Mouse (Mus musculus) splenic B cell, adult 2 months (primary cell): Measurements from ENCODE around the gene Tcte2.

Experiments
- DNase-seq: peaks from one replicate; pipeline ENCODE4 v3.0.0-alpha.2; 2011; ENCODE audit warnings: low read depth, low spot score
- H3K27me3 ChIP-seq: 2 replicates; pipeline ENCODE4 v1.6.1; 2012; ENCODE audit warnings: mild to moderate bottlenecking, low read length, moderate library complexity, mixed read lengths; ENCODE audit not compliant: control insufficient read depth, poor library complexity, insufficient read depth, severe bottlenecking
- H3K36me3 ChIP-seq: 2 replicates; pipeline ENCODE4 v1.6.1; 2012; ENCODE audit warnings: mild to moderate bottlenecking, low read length, moderate library complexity, mixed read lengths; ENCODE audit not compliant: control insufficient read depth, poor library complexity, insufficient read depth, severe bottlenecking

Tcte2 gene

DNA sequence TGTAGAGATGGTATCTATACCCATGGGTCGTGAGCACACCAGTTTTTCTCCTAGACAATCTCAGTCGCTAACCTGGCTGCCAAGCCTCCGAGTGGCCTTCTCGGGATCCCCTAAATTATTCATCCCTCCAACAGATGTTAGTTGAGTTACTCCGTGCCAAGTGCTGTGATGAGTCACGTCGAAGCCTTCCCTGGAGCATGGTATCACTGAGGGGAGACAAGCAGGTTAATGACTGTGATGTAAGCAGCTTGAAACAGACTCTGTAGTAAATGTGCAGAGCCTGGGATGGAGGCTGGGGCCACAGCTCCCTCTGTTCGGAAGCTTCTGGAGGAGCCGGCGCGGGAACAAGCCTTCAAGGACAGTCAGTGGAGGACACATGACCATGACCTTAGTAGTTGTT lies 44.2 kb downstream of the Tcte2 start:
- DNase-seq, result no peak
- no peaks in the 10 kb centered on the region for H3K27me3 ChIP-seq
- no peaks in the 10 kb centered on the region for H3K36me3 ChIP-seq

DNA sequence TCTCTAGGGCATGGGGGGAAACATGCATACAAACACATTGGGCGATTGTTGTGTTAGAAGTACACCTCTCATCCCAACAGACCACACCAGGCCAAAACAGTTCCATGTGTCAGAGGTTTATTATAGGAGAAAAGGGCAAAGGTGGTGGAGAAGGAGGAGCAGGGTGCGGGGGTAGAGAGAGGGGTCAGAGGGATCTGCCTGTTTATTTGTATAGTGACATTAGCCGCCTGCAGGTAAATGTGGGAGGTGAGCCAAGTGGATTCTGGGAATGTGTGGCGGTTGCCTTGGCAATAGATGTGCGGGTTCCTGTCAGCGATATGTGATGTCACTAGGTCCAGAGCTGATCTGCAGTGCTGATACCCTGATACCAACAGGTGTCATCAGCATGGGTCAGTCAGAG lies 45.3 kb downstream of the Tcte2 start:
- DNase-seq, result no peak
- H3K36me3 ChIP-seq, result no peaks in the 10 kb centered on the region
- H3K27me3 ChIP-seq, result no peaks in the 10 kb centered on the region

DNA sequence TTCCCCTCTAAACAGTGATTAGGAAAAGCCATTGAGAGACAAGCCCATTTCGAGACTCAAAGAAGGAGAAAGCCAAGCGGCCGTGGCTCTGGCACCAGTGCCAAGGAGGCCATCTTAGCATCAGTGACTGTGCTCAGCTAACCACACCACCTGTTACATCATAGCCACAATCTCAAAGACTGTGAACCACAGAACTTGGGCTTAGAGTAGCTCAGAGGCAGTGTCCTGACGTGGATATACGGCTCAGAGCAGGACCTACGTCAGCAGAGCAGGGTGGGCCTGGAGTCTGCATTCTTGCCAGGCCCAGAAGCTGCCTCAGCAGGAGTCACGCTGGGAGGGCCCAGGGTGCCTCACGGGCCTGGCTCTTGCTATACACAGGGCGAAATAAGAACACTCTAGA lies 46.1 kb downstream of the Tcte2 start:
- no peaks in the 10 kb centered on the region for H3K36me3 ChIP-seq
- no peak for DNase-seq

DNA sequence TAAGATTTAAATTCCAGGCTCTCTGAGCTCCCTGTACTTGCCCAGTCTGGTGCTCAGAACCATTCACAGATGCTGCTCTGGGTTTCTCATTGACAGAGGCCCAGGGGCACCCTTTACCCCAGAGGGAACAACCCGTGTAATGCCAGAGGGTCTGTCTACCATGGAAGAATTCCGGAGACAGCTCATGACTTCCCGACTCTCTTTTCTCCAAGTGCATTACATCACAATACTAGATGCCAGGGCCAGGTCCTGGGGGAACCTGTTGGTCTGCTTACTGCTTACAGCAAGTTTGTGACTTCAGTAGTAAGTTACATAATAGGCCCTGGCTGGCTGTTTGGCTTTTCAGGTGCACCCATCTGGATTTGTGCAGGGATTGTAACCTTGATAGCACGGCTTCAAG lies 47.0 kb downstream of the Tcte2 start:
- H3K36me3 ChIP-seq, result no peaks in the 10 kb centered on the region
- DNase-seq, result no peak
- no peaks in the 10 kb centered on the region for H3K27me3 ChIP-seq

More for the DNA sequence above, 46.1 kb downstream of the Tcte2 start:
- no peaks in the 10 kb centered on the region for H3K27me3 ChIP-seq

DNA sequence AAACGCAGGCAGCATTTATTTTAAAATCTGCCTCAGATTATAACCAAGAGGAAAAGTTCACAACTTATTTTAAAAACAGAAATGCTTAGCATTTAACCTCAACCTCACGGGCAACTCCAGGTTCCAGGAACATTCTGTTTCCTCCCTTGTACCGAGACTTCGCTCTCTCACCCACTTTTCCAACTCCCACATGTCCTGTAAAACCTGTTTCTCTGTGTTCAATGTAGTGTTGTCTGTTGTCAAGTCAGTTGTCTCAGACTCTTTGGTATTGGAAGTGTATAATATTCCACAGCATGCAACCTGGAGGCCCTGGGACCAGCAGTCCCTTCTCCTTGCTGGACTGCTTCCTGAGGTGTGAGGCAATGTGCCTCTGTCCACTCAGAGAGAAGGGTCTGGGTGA lies 47.5 kb downstream of the Tcte2 start:
- DNase-seq, result no peak

DNA sequence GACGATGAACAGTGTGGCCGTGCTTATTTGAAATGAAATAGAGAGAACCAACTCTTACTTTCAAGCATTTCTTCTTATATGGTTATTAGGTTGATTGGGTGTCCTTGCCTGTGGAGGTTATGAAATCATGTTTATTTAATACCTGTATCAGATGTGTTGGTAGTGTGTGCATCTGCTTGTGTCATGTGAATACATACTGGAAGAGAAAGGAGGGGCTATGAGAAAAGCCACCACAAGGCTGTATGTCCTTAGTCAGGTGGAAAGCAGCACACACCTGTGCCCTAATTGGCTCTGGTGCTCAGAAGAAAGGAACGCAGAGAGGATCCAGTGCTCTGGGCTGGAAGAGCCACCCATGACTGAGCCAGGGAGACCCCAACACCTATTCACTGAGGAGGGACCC lies 49.1 kb downstream of the Tcte2 start:
- Histone ChIP-seq H3K27me3 (no peaks in the 10 kb centered on the region), H3K36me3 (no peaks in the 10 kb centered on the region)
- no peak for DNase-seq

More for the DNA sequence above, 47.5 kb downstream of the Tcte2 start:
- Histone ChIP-seq H3K36me3 (no peaks in the 10 kb centered on the region), H3K27me3 (no peaks in the 10 kb centered on the region)

DNA sequence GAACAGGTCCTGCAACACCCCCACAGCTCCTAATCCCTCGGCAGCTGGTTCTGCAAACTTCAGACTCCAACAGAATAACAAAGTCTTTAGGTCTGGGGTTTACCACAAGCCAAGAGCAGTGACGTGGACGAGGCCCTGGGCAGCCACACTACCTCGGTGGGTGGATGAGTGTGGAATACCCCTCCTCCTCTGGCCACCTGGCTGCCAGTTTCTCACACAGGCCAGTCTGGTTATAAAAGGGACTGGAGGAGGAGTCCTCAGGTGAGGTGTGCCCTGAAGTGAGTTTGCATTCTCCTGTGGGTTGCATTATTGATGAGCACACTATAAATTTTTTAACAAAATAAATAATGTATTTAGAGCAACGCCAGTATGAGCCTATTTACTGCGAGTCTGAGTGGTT lies 49.5 kb downstream of the Tcte2 start:
- no peak for DNase-seq
- H3K36me3 ChIP-seq, result no peaks in the 10 kb centered on the region
- H3K27me3 ChIP-seq, result no peaks in the 10 kb centered on the region

DNA sequence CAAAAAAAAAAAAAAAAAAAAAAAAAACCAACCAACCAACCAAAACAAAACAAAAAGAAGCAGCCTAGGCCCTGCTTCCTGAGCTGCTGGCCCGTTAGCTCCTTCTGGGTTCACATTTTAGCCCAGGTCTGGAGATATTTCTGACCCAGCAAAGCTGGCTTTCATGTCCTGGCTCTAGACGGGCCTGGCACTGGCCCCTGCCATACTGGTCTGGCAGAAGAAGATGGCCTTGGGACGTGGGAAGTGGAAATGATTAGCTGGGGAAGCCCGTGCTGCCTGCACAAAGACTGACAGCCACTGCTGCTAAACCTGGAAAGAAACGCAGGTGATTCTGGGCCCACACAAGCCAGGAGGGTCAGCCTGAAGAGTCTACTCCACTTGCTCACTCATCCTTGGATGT lies 50.5 kb downstream of the Tcte2 start:
- Histone ChIP-seq H3K27me3 (no peaks in the 10 kb centered on the region), H3K36me3 (no peaks in the 10 kb centered on the region)
- DNase-seq, result no peak

DNA sequence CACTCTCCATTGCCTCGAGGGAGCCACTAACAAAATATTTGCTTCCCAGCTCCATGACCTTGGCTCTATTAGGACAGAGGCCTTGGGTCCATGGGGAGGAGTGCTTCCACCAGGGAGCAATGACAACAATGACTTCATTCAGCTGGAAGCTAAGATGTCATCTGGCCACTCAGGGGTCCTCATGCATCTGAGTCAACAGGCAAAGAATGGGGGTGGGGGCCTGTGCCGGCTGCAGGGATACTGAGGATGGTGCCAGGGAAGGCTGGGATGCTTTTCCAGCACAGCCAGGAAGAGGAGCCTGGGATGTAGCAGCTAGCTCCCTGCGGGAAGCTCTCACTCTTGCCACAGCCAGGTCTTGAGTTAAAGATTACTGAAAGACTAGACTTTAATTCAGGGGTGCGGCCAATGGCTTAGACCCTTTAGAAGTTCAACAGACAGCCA lies 56.1 kb downstream of the Tcte2 start:
- H3K27me3 ChIP-seq, result no peaks in the 10 kb centered on the region
- no peak for DNase-seq
- no peaks in the 10 kb centered on the region for H3K36me3 ChIP-seq

DNA sequence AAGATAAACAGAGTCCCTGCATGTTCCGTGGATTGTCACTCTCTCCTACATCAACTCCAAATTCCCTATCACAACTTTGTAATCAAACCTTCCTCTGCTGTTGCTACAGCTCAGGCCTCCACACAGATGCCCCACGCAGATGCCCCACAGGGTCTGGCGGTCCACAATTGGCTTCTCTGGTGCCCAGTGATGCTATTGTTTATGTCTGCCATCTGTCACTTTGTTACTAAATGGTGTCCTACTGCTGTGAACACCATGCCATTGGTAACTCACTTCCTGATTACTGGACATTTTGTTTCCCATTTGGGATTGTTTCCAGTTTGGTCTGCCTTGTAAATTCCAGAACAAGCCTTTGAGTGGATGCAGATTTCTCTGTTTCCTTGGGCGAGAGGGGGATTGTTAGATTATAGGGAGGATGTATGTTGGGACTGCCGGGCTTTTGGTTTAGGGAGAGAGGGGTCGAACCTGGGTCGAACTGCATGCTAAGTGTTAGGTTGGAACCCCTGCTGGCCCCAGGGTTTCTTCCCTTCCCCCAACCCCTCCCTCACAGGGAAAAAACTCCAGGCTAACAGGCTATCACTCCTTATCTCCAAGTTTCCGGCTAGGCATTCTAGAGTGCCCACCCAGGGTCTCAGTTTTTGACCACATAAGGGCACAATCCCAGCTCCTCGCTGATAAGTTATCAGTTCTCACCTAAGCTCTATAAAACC lies 57.9 kb downstream of the Tcte2 start:
- no peak for DNase-seq
- no peaks in the 10 kb centered on the region for H3K27me3 ChIP-seq

DNA sequence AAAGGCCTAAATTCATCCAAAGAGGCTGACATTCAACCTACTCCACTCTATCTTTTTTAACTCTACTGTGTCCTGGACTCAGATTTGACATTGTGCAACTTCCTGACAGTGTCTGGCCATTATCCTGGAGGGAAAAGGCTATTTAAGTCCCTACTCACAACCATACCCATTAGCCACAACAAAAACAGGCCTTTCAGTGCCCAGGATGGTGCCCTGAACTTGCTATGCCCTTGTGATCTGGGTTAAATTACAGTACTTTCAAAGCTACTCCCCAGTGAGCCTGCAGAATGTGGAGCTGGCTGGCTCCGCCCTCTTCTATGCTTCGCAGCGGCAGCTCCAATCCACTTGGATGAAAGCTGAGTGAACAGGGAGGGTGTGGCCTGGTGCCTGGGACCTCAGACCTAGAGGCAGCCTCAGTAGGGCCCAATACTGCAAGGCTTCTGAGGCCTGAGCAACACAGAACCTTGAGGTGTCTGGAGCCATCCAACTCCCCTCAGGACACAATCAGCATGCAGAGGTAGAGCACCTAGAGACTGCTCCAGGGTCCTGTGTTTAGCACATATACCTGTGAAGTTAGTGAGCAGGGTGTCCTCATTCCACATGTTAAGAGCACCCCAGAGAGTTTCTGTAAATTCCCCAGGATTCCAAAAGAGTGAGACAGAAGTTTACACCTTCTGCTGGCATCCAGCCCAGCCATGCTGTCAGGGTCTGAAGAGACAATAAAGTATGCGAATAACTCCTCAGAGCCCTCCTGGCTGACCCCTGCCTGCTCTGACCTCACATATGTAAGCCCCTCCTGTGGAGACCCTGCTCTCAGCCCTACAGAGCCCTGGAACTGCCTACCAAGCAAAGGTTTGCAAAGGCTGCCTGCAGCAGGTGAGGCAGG lies 61.3 kb downstream of the Tcte2 start:
- DNase-seq, result no peak
- no peaks in the 10 kb centered on the region for H3K36me3 ChIP-seq
- no peaks in the 10 kb centered on the region for H3K27me3 ChIP-seq

More for the DNA sequence above, 57.9 kb downstream of the Tcte2 start:
- H3K36me3 ChIP-seq, result no peaks in the 10 kb centered on the region

DNA sequence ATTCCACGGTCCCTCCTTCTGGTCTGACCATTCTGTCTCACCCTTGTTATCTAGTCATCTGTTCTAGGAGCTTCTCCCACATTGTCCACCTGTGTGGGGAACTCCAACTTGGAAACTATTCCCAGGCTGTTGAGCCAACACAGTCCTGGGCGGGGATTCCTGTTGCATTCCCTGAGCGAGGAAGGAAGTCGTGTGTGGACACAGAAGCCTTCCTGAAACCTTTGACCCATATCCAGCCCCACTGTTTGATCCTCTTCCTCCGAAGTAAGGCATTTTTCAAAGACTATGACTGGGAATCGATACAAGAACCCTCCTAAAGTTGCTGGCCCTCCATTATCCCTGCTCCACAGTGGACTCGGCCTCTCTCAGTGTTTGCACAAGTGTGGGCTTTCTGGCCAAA lies 61.9 kb downstream of the Tcte2 start:
- DNase-seq, result no peak
- H3K27me3 ChIP-seq, result no peaks in the 10 kb centered on the region
- no peaks in the 10 kb centered on the region for H3K36me3 ChIP-seq

DNA sequence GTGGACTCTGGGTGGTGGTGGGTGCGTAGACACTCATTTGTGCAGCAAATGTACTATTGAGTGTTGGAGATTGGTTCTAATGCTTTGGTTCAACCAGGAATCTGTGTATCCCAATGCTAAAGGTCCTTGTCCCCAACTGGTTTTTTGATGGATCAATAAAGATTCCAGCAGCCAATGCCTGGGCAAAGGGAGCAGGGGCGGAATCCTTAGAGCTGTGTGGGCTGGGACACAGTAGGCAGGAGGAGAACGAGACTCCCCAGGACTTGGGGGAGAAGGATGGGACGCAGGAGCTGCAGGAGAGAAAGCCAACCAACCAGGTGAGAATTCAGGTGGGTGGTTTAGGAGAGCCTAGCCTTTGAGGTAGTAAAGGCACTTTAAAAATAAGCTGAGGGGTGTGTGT lies 63.4 kb downstream of the Tcte2 start:
- Histone ChIP-seq H3K27me3 (no peaks in the 10 kb centered on the region), H3K36me3 (no peaks in the 10 kb centered on the region)
- DNase-seq, result no peak

DNA sequence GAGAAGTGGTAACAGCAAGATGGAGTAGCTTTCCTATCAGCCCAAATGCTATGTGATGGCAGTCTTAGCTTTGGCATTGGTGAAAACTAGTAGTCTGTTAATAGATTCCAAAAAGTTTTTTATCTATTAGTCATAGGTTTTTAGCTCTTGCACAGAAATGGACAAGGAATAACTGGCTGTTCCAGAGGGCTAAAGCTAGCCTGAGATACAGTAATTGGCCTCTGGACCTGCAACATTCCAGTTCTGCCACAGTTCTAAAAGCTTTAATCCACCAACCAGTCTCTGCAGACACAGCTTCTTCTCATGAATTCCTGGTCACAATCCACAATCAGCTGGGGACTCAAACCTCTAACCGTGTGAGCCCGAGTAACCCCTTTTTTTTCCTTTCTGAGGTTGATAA lies 64.0 kb downstream of the Tcte2 start:
- DNase-seq, result no peak
- Histone ChIP-seq H3K36me3 (no peaks in the 10 kb centered on the region), H3K27me3 (no peaks in the 10 kb centered on the region)

DNA sequence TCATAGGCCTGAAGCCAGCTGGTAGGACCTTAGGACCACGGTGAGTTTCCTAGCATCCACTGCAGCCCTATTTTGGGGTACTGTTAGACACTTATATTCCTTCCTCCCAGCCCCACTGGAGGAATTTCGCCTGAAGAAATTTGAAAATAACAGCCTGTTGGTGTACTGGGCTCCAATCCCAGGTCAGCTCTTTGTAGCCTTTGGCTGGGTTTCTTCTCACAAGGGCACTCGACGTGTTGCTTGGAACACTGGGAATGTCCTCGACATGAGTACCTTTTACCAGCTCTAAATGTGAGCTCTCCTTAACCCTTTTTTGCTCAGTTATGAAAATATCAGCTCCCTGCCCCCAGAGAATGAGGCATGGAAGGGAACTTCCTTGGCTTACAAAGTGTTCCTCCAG lies 65.7 kb downstream of the Tcte2 start:
- DNase-seq, result no peak
- H3K36me3 ChIP-seq, result no peaks in the 10 kb centered on the region

More for the DNA sequence above, 65.7 kb downstream of the Tcte2 start:
- H3K27me3 ChIP-seq, result no peaks in the 10 kb centered on the region
